Mouse (Mus musculus) liver, embryonic 14.5 days (tissue): ENCODE measurements around the gene Micu1. TPM values are rescaled to one million over a fixed set of nuclear protein-coding genes. Genes with fewer than 3 reads are reported as not detected.

ENCODE experiments used
- ATAC-seq: fragments of 200-750 bp; cut with Nextera tagmentation; 2 replicates; pipeline ENCODE4 v1.8.0; 2017; ENCODE audit warnings: moderate number of reproducible peaks, mild to moderate bottlenecking, moderate library complexity; ENCODE audit not compliant: insufficient read depth
- DNase-seq, 3 experiments: peaks; one replicate each; pipeline ENCODE4 v3.0.0-alpha.2; 2012 to 2013; ENCODE audit warnings: low read depth in 3 of 3, low spot score in 3 of 3
- H3K27ac ChIP-seq: fragments of 300-500 bp; sonication (generic); 2 replicates; pipeline ENCODE4 v1.5.1; 2014; ENCODE audit warnings: moderate library complexity, mild to moderate bottlenecking, control low read depth, inconsistent platforms
- H3K27me3 ChIP-seq: fragments of 300-500 bp; sonication (generic); 2 replicates; pipeline ENCODE4 v1.6.1; 2014; ENCODE audit warnings: mild to moderate bottlenecking, low read length, moderate library complexity; ENCODE audit not compliant: control insufficient read depth, insufficient read depth
- H3K36me3 ChIP-seq: fragments of 300-500 bp; sonication (generic); replicated peaks from 2 replicates; pipeline ENCODE4 v1.6.1; 2014; ENCODE audit warnings: low read depth; ENCODE audit not compliant: control insufficient read depth, insufficient read depth
- H3K4me1 ChIP-seq, 2 experiments: fragments of 200-500 bp in 1 of 2; fragments of 300-500 bp in 1 of 2; sonication (generic) in 1 of 2; replicated peaks; 2 replicates each; pipeline ENCODE4 v1.6.1; 2012 to 2014; ENCODE audit warnings: antibody characterized with exemption in 1 of 2, inconsistent platforms in 1 of 2, low read length in 1 of 2; ENCODE audit not compliant: control insufficient read depth in 2 of 2, insufficient read depth in 2 of 2
- H3K4me2 ChIP-seq: fragments of 300-500 bp; sonication (generic); 2 replicates; pipeline ENCODE4 v1.6.1; 2014; ENCODE audit warnings: low read depth, mild to moderate bottlenecking, control low read depth, moderate library complexity
- H3K4me3 ChIP-seq, 2 experiments: fragments of 200-500 bp in 1 of 2; fragments of 300-500 bp in 1 of 2; sonication (generic) in 1 of 2; 2 replicates each; pipeline ENCODE4 v1.5.1; 2012 to 2014; ENCODE audit warnings: low read depth in 2 of 2, low read length in 2 of 2, mild to moderate bottlenecking in 2 of 2, control low read depth in 1 of 2, inconsistent platforms in 1 of 2, moderate library complexity in 1 of 2; ENCODE audit not compliant: insufficient read depth in 1 of 2
- H3K9ac ChIP-seq: fragments of 300-500 bp; sonication (generic); replicated peaks from 2 replicates; pipeline ENCODE4 v1.6.1; 2014; ENCODE audit warnings: mild to moderate bottlenecking, control low read depth, moderate library complexity
- H3K9me3 ChIP-seq: fragments of 300-500 bp; sonication (generic); 2 replicates; pipeline ENCODE4 v1.6.1; 2016; ENCODE audit warnings: low read length, mixed read lengths; ENCODE audit not compliant: control insufficient read depth
- CTCF ChIP-seq: IDR thresholded peaks from 2 replicates; pipeline ENCODE4 v1.5.1; 2016; ENCODE audit warnings: antibody characterized with exemption, low read depth, control low read depth
- EP300 ChIP-seq: IDR thresholded peaks from 2 replicates; pipeline ENCODE4 v1.6.1; 2016; ENCODE audit warnings: antibody characterized with exemption, low read depth
- WGBS: fragments of 180-500 bp; shearing (Covaris S2); extraction: QIAGEN DNeasy Blood & Tissue Kit; methylation state at CpG from one replicate; pipeline ENCODE4 v1.1.7; 2014; ENCODE audit not compliant: insufficient replicate concordance; 5-methylcytosine and 5-hydroxymethylcytosine counted together
- polyA plus RNA-seq, 2 experiments: library from polyadenylated mRNA; depleted of rRNA in 1 of 2; stranded (reverse) in 1 of 2; unstranded in 1 of 2; fragments of >200 nt; fragmentation: Nextera tagmentation in 1 of 2; extraction: Ambion mirVana in 1 of 2; gene quantifications; 2 replicates each; pipeline versions ENCODE4 v1.2.1 to v1.2.3; 2012 to 2014

Gene Micu1
- polyA plus RNA-seq, 2 experiments: 27.1 to 28.2 TPM

GRCm38 (mm10) chr10:59821334-59822066 lies 119.2 kb downstream of the Micu1 start:
- Histone ChIP-seq H3K4me2 (no peak overlapping the region), H3K9ac (no peak overlapping the region), H3K4me1 (no peaks in the 10 kb centered on the region; a peak in 1 of 4 replicates), H3K27me3 (no peaks in the 10 kb centered on the region), H3K36me3 (no peaks in the 10 kb centered on the region), H3K4me3 (no peak overlapping the region), H3K27ac (no peak overlapping the region), H3K9me3 (no peaks in the 10 kb centered on the region)
- DNase-seq: no peak
- TF ChIP-seq EP300 (no peak), CTCF (no peak)
- 77% methylated on average over 7 of the region's 7 CpGs for WGBS
- no peak for ATAC-seq

- Histone ChIP-seq H3K9ac (no peak overlapping the region), H3K9me3 (no peaks in the 10 kb centered on the region), H3K27ac (no peak overlapping the region), H3K4me1 (no peaks in the 10 kb centered on the region; a peak in 1 of 4 replicates), H3K36me3 (peaks cover 4% of the 10 kb centered on the region; the same call in 1 of the 2 replicates), H3K4me3 (no peak overlapping the region), H3K27me3 (no peaks in the 10 kb centered on the region), H3K4me2 (no peak overlapping the region)
- ATAC-seq: no peak
- no peak for TF ChIP-seq CTCF
- no peak for TF ChIP-seq EP300
- no peak for DNase-seq
- WGBS: 37% methylated on average over 10 of the region's 10 CpGs
Measured at GRCm38 (mm10) chr10:59822857-59823256, 120.6 kb downstream of the Micu1 start.

GRCm38 (mm10) chr10:59825137-59825812 lies 123.0 kb downstream of the Micu1 start:
- Histone ChIP-seq H3K27ac (no peak overlapping the region), H3K4me2 (no peak overlapping the region), H3K9me3 (no peaks in the 10 kb centered on the region), H3K27me3 (no peaks in the 10 kb centered on the region), H3K9ac (no peak overlapping the region), H3K36me3 (peaks cover 8% of the 10 kb centered on the region; the same call in 1 of the 2 replicates), H3K4me1 (no peaks in the 10 kb centered on the region), H3K4me3 (no peak overlapping the region)
- WGBS: 70% methylated on average over 16 of the region's 16 CpGs
- ATAC-seq: peak; percentile 18; the same call in 1 of the 2 replicates
- no peak for DNase-seq
- TF ChIP-seq CTCF (no peak), EP300 (no peak)

- Histone ChIP-seq H3K9me3 (no peaks in the 10 kb centered on the region), H3K36me3 (peaks cover 8% of the 10 kb centered on the region; the same call in 1 of the 2 replicates), H3K4me3 (no peak overlapping the region), H3K9ac (no peak overlapping the region), H3K4me1 (no peaks in the 10 kb centered on the region; a peak in 1 of 4 replicates), H3K27ac (no peak overlapping the region), H3K4me2 (no peak overlapping the region), H3K27me3 (no peaks in the 10 kb centered on the region)
- ATAC-seq: no peak
- 85% methylated on average over 6 of the region's 6 CpGs for WGBS
- no peak for DNase-seq
- TF ChIP-seq CTCF (peak; percentile 55), EP300 (no peak)
Measured at GRCm38 (mm10) chr10:59829886-59830285, 127.6 kb downstream of the Micu1 start.

GRCm38 (mm10) chr10:59831950-59832349 lies 129.7 kb downstream of the Micu1 start:
- no peak for ATAC-seq
- 8% methylated on average over 7 of the region's 7 CpGs for WGBS
- H3K36me3 ChIP-seq: peaks cover 8% of the 10 kb centered on the region; the same call in 1 of the 2 replicates
- H3K4me3 ChIP-seq: no peak overlapping the region
- no peak for DNase-seq
- no peak overlapping the region for H3K9ac ChIP-seq
- no peaks in the 10 kb centered on the region for H3K9me3 ChIP-seq
- no peak overlapping the region for H3K4me2 ChIP-seq
- TF ChIP-seq CTCF (no peak), EP300 (0 out of 2 replicates have a peak, but pooled peaks have one; percentile 10)
- H3K4me1 ChIP-seq: no peaks in the 10 kb centered on the region; a peak in 1 of 4 replicates
- no peaks in the 10 kb centered on the region for H3K27me3 ChIP-seq
- H3K27ac ChIP-seq: no peak overlapping the region
